Mouse (Mus musculus) erythroblast, adult 5-6 weeks (primary cell): ENCODE measurements around the gene Rnf115. TPM values are rescaled to one million over a fixed set of nuclear protein-coding genes. Genes with fewer than 3 reads are reported as not detected.

ENCODE experiments used
- ATAC-seq: replicated peaks from 2 replicates; pipeline ENCODE4 v1.8.0; 2016; ENCODE audit warnings: moderate number of reproducible peaks, mild to moderate bottlenecking, moderate TSS enrichment, inconsistent platforms; ENCODE audit not compliant: poor library complexity, low FRiP score, severe bottlenecking
- total RNA-seq, 2 experiments: library from RNA; stranded (forward) in 1 of 2; stranded (reverse) in 1 of 2; fragments of 150-400 nt in 1 of 2; fragments of 200-764, 138-1000 nt in 1 of 2; gene quantifications; 2 replicates each; pipeline versions ENCODE4 v1.2.3 to v1.2.4; 2015 to 2017; ENCODE audit warnings: low replicate concordance in 2 of 2

Gene Rnf115
- total RNA-seq, 2 experiments from 2014 or later = 33.4 to 38.3 TPM

- no peak for ATAC-seq
These were observed 100.9 kb downstream of the Rnf115 start for GRCm38 (mm10) chr3:96828308-96828864.

GRCm38 (mm10) chr3:96828984-96829383 is 101.5 kb downstream of the Rnf115 start, which contains the start of the genes Pdzk1 and Cd160:
Gene Pdzk1 (plus strand): TSS chr3:96829284.
Gene Cd160 (minus strand): TSS chr3:96829351.
- ATAC-seq = no peak

GRCm38 (mm10) chr3:96829856-96830255 is 102.4 kb downstream of the Rnf115 start:
- no peak for ATAC-seq

- no peak for ATAC-seq
These were observed 105.5 kb downstream of the Rnf115 start for GRCm38 (mm10) chr3:96832930-96833329.

GRCm38 (mm10) chr3:96834587-96835348 is 107.3 kb downstream of the Rnf115 start:
- no peak for ATAC-seq

GRCm38 (mm10) chr3:96836414-96836813 is 109.0 kb downstream of the Rnf115 start:
- no peak for ATAC-seq

GRCm38 (mm10) chr3:96838996-96839645 is 111.7 kb downstream of the Rnf115 start:
- ATAC-seq = no peak

Other genes starting within 250 kb of the Rnf115 start
- not detected in 2 replicates for gene Hfe2, start 202.5 kb upstream of the Rnf115 start, total RNA-seq (2015; ENCODE audit: low replicate concordance)
- gene Hfe2, start 202.5 kb upstream of the Rnf115 start, total RNA-seq (2017; ENCODE audit: low replicate concordance) = 0.17 TPM in 1 of 2 replicates, not detected in the other
- 125 and 174 TPM in 2 replicates for gene Txnip, start 169.7 kb upstream of the Rnf115 start, total RNA-seq (2015; ENCODE audit: low replicate concordance)
- 113 and 122 TPM in 2 replicates for gene Txnip, start 169.7 kb upstream of the Rnf115 start, total RNA-seq (2017; ENCODE audit: low replicate concordance)
- gene Gm16253, start 150.7 kb upstream of the Rnf115 start, total RNA-seq (2015; ENCODE audit: low replicate concordance) = not detected in 2 replicates
- not detected in 2 replicates for gene Gm16253, start 150.7 kb upstream of the Rnf115 start, total RNA-seq (2017; ENCODE audit: low replicate concordance)
- gene Polr3gl, start 133.5 kb upstream of the Rnf115 start, total RNA-seq (2015; ENCODE audit: low replicate concordance) = 7.3 and 17.7 TPM in 2 replicates
- gene Polr3gl, start 133.5 kb upstream of the Rnf115 start, total RNA-seq (2017; ENCODE audit: low replicate concordance) = 3.9 and 16.5 TPM in 2 replicates
- not detected in 2 replicates for gene Ankrd34a, start 131.0 kb upstream of the Rnf115 start, total RNA-seq (2015; ENCODE audit: low replicate concordance)
- not detected in 2 replicates for gene Ankrd34a, start 131.0 kb upstream of the Rnf115 start, total RNA-seq (2017; ENCODE audit: low replicate concordance)
- gene Lix1l, start 126.5 kb upstream of the Rnf115 start, total RNA-seq (2015; ENCODE audit: low replicate concordance) = not detected in 2 replicates
- not detected in 2 replicates for gene Lix1l, start 126.5 kb upstream of the Rnf115 start, total RNA-seq (2017; ENCODE audit: low replicate concordance)
- gene Rbm8a, start 97.7 kb upstream of the Rnf115 start, total RNA-seq (2015; ENCODE audit: low replicate concordance) = 25.3 and 30.4 TPM in 2 replicates
- 16.4 and 18.5 TPM in 2 replicates for gene Rbm8a, start 97.7 kb upstream of the Rnf115 start, total RNA-seq (2017; ENCODE audit: low replicate concordance)
- gene Pex11b, start 92.3 kb upstream of the Rnf115 start, total RNA-seq (2015; ENCODE audit: low replicate concordance) = 7.7 and 22.1 TPM in 2 replicates
- gene Pex11b, start 92.3 kb upstream of the Rnf115 start, total RNA-seq (2017; ENCODE audit: low replicate concordance) = 2.6 and 7.1 TPM in 2 replicates
- not detected in 2 replicates for gene Gm42957, start 92.2 kb upstream of the Rnf115 start, total RNA-seq (2015; ENCODE audit: low replicate concordance)
- not detected in 2 replicates for gene Gm42957, start 92.2 kb upstream of the Rnf115 start, total RNA-seq (2017; ENCODE audit: low replicate concordance)
- gene Itga10, start 82.1 kb upstream of the Rnf115 start, total RNA-seq (2015; ENCODE audit: low replicate concordance) = not detected in 2 replicates
- gene Itga10, start 82.1 kb upstream of the Rnf115 start, total RNA-seq (2017; ENCODE audit: low replicate concordance) = 0.14 and 1.4 TPM in 2 replicates
- gene Ankrd35, start 57.5 kb upstream of the Rnf115 start, total RNA-seq (2015; ENCODE audit: low replicate concordance) = not detected in 2 replicates
- not detected in 2 replicates for gene Ankrd35, start 57.5 kb upstream of the Rnf115 start, total RNA-seq (2017; ENCODE audit: low replicate concordance)
- gene Pias3, start 31.3 kb upstream of the Rnf115 start, total RNA-seq (2015; ENCODE audit: low replicate concordance) = 3.8 and 11.0 TPM in 2 replicates
- gene Pias3, start 31.3 kb upstream of the Rnf115 start, total RNA-seq (2017; ENCODE audit: low replicate concordance) = 2.2 and 3.2 TPM in 2 replicates
- not detected in 2 replicates for gene Nudt17, start 19.1 kb upstream of the Rnf115 start, total RNA-seq (2015; ENCODE audit: low replicate concordance)
- not detected in 2 replicates for gene Nudt17, start 19.1 kb upstream of the Rnf115 start, total RNA-seq (2017; ENCODE audit: low replicate concordance)
- 11.3 and 15.9 TPM in 2 replicates for gene Polr3c, start within 50 bp of the Rnf115 start, total RNA-seq (2015; ENCODE audit: low replicate concordance)
- 12.8 and 13.7 TPM in 2 replicates for gene Polr3c, start within 50 bp of the Rnf115 start, total RNA-seq (2017; ENCODE audit: low replicate concordance)
- gene Pdzk1, start 101.6 kb downstream of the Rnf115 start, total RNA-seq (2015; ENCODE audit: low replicate concordance) = 1.3 TPM in 1 of 2 replicates, not detected in the other
- 1.4 and 5.4 TPM in 2 replicates for gene Pdzk1, start 101.6 kb downstream of the Rnf115 start, total RNA-seq (2017; ENCODE audit: low replicate concordance)
- not detected in 2 replicates for gene Cd160, start 101.7 kb downstream of the Rnf115 start, total RNA-seq (2015; ENCODE audit: low replicate concordance)
- 0.70 TPM in 1 of 2 replicates, not detected in the other for gene Cd160, start 101.7 kb downstream of the Rnf115 start, total RNA-seq (2017; ENCODE audit: low replicate concordance)
- 1.3 TPM in 1 of 2 replicates, not detected in the other for gene Gja5, start 177.0 kb downstream of the Rnf115 start, total RNA-seq (2015; ENCODE audit: low replicate concordance)
- not detected in 2 replicates for gene Gja5, start 177.0 kb downstream of the Rnf115 start, total RNA-seq (2017; ENCODE audit: low replicate concordance)
- 2.5 and 4.6 TPM in 2 replicates for gene Gpr89, start 177.7 kb downstream of the Rnf115 start, total RNA-seq (2015; ENCODE audit: low replicate concordance)
- gene Gpr89, start 177.7 kb downstream of the Rnf115 start, total RNA-seq (2017; ENCODE audit: low replicate concordance) = 4.7 and 6.0 TPM in 2 replicates
- not detected in 2 replicates for gene Gja8, start 198.4 kb downstream of the Rnf115 start, total RNA-seq (2015; ENCODE audit: low replicate concordance)
- not detected in 2 replicates for gene Gja8, start 198.4 kb downstream of the Rnf115 start, total RNA-seq (2017; ENCODE audit: low replicate concordance)